Mouse (Mus musculus) 3134 (cell line): ENCODE measurements around the gene Efna2.
A peak's percentile ranks its signal among the peaks of the same experiment; 100 is the strongest.

ENCODE experiments used
- DNase-seq: peaks from one replicate; pipeline ENCODE4 v3.0.0-alpha.2; 2011; ENCODE audit warnings: low spot score; ENCODE audit not compliant: insufficient read length; ENCODE audit errors: extremely low read depth

Efna2 gene

DNA sequence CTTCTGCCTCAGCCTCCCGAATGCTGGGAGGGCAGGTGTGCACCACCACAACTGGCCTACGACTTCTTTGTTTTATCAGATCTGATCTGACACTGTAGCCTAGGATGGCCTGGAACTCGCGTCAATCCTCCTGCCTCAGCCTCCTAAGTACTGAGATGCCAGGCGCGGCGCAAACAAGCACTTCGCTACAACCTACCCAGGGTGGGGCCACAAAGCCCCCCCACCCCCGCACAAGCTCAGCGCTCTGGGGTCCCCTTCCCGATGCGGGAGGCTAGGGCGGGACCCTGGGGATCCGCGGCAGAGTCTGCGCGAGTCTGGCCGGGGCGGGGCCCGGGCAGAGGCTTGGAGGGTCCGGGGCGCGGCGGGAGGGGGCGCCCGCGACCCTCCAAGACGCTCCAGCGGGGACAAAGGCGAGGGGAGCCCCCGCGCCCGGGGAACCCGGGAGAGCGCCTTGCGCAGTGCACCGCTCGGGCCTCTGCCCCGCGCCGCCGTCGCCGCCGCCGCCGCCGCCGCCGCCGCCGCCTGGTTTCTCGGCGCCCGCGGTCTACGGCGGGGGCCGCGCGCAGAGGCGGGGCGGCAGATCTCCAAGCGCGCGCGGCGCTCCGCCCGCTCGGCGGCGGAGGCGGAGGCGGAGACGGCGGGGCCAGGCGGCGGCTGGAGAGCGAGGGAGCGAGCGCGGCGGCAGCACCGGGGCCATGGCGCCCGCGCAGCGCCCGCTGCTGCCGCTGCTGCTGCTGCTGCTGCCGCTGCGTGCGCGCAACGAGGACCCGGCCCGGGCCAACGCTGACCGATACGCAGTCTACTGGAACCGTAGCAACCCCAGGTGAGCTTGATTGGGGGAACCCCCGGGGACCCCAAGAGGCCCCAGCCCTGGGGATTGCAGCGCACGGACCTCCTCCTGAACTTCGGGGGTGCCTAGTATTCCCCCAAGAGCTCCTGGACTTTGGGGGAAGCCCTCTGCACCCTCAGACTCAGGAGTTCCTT lies at the start of gene Efna2:
Efna2 (plus strand) TSS at position 415 of the 984 bp plus-strand sequence.
- no peak for DNase-seq

DNA sequence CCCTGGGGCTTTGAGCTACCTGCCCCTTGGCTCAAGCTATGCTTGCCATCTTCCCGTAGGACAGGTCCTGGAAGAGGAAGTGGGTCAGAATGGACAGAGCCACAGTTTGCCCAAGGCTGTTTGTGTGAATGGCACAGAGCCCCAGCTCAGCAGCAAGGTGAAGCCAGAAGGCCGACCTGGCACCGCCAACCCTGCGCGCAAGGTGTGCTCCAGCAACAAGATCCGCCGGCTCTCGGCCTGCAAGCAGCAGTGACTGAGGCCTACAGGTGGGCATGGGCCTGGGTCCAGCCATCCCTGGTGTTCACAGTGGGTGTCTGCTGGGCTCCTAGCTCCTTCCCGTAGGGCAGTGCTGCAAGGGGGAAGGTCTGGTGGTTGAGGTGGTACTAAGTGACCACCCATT lies 49.4 kb upstream of the Efna2 start:
- DNase-seq, result no peak

DNA sequence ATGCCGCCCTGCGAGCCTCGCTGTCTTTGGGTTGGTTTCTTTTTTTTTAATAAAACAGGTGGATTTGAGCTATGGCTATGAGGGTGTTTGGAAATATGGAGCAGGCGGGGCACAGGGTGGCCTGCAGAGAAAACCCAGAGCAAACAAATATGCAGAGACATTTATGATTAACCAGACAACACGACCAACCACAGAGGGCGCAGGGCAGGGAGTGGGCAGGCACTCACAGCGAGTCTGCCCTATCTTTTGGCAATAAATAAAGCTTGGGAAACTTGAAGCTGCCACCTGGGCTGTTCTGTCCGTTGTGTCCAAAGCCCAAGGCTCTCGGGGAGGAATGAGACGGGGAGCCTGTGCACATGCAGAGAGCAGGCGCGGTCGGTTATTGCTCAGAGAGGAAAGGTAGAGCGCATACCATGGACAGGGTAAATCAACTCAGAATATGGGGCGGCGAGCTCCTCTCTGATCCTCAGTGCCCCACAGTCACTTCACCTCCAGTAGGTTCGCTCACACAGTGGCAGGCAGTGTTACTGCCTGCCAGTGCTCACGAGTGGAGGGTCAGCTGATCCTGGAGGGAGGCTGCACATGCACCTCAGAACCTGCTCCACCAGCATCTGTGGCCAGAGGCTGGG lies 48.8 kb upstream of the Efna2 start:
- no peak for DNase-seq

DNA sequence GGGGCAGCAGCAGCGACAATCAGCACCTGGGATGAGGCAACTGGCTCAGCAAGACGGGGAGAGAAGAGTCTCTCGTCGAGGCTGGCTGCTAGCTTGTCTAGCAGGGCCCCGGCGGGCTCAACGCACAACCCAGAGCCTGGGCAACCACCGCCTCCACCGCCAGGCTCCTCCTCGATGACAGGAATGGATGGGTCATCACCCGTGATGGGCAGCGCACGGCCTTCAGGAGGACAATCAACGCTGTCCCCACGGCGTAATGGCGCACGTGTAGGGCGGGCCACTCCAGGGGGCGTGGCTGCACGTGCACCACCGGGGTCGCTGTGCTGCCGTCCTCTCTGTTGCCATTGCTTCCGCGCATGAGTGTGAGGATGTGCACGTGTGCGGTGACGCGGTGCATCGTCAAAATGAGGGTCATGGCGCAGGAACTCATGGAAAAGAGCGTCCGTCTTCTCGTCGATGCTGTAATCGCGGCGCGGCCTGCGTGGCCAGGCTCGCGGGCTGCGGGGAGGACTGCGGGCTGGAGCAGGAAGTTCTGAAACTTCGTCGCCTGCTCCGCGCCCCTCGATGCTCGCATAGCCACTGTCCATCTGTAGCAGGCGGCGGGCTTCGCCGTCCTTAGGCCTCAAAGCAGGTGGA lies 47.8 kb upstream of the Efna2 start:
- no peak for DNase-seq

DNA sequence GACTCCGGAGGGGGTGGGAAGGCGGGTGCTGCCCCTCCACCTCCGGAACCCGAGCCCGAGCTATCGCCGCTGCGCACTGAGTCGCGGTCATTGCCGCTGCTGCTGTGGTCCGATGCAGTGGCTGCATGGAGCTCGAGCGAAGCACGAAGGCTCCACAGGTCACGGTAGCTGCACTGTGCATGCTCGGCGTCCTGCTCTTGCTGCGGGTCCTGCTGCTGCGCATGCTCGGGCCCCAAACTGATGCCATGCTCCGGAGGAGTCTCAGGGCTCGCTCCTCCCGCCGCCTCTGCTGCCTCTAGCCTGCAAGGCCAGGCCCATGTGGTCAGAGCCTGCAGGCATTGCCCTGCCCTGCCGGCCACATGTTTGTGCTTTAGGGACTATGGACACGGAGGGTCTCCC lies 47.3 kb upstream of the Efna2 start:
- no peak for DNase-seq

DNA sequence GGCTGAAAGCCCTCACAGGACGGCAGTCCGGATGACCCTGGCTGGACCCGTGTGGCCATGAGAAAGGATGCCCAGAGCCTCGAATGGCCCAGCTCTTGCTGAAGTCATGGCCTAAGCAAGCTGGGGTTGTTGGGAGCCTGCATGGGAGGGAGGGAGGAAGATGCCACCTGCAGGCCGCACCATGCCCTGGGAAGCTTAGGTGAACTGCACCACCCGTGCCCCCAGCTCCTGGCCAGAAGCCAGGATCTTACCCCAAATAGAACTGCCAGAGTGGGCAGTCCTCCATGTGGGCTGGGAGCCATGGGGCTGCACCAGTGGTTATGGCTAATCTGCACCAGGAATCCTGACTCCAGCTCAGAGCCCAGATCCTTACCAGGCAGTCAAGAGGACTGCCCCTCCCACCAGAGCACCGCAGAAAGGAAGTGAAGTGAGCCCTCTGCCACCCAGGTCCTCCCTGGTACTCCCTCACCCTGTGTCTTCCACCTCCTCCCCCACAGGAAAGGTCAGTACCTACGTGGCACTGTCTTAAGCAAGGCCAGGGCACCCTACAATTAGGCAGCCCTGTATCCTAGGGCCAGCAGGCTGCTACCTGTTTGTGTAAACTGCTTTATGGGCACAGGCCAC lies 45.9 kb upstream of the Efna2 start:
- DNase-seq, result no peak

DNA sequence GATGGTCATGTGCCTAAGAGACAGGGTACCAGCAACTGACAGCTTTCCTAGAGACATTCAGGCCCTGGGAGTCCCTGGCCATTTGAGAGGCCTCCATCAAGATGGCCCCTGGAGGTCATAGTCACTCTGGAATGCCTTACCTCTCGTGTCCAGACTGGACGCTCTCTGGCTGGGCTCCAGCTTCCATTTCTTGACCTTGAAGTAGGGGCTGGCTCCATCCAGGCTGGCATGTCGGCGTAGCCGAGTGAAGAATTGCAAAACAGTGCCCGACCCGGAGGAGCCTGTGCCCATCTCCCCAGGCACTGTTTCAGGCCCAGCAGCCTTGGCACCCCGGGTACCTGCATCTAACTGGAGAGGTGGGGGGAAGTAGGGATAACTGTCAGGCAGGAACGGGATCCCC lies 44.9 kb upstream of the Efna2 start:
- no peak for DNase-seq

DNA sequence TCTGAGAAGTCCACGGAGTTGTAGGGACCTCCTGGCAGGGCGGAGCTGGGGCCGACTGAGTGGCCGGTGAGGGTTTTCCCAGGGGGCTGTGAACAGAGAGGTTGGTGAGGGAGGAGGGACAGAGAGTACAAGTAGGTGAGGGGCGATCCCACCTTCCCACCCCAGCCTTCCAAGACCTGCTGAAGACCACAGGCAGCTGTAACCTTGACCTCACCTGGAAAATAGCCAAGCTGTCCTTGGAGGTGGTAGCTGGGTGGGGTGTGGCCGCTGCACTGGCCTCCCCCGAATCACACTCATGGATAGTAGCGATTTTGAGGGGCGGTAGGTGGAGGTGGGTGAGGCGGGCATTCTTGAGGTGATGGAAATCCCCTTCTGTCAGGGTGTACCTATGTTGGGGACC lies 44.1 kb upstream of the Efna2 start:
- DNase-seq, result no peak

DNA sequence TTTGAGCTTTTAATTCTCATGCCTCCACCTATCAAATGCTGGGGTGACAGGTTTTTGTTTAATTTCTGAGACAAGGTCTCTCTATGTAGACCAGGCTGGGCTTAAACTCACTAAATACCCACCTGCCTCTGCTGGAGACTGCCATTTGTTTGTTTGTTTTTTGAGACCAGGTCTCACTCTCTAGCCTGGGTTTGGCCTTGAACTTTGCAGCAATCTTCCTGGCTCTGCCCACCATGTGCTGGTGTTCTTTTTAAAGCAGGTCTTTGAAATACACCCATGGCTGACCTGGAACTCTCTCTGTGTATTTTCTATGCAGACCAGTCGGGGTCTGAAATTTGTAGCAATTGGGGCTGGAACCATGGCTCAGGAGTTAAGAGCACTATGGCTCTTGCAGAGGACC lies 43.6 kb upstream of the Efna2 start:
- DNase-seq, result no peak

DNA sequence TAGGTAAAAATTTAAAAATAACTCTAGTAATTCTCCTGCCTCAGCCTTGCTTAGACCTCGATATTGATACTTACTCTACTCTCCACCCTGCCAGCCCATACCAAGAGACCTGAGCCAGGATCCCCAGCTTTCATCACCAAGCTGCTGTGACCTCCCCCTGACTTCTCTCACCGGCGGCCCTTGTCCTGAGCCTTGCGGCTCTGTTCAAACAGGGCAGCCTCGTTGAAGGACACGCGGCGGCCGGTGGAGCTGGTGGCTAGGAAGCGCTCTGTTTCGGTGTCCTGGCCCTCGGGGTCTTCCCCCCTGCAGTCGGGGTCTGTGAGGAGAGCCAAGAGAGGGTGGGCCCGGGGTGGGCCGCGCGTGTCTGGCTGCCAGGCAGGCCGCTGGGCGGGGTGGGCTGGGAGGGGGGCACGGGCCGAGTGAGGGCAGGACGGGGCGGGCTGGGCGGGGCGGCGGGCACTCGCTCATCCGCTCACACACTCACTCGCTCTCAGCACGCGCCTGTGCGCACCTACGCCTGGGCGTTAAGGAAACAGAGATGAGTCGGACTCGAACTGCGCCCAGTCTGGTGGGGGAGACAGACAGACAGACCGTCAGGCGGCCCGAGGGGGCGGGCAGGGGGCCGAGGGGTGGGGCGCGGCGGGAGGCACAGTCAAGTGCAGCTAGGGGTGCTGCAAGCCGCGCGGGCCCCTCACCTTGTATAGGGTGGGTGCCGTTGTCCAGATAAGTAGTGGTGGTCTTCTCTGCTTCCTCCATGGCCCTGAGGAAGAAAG lies 42.9 kb upstream of the Efna2 start:
- no peak for DNase-seq

DNA sequence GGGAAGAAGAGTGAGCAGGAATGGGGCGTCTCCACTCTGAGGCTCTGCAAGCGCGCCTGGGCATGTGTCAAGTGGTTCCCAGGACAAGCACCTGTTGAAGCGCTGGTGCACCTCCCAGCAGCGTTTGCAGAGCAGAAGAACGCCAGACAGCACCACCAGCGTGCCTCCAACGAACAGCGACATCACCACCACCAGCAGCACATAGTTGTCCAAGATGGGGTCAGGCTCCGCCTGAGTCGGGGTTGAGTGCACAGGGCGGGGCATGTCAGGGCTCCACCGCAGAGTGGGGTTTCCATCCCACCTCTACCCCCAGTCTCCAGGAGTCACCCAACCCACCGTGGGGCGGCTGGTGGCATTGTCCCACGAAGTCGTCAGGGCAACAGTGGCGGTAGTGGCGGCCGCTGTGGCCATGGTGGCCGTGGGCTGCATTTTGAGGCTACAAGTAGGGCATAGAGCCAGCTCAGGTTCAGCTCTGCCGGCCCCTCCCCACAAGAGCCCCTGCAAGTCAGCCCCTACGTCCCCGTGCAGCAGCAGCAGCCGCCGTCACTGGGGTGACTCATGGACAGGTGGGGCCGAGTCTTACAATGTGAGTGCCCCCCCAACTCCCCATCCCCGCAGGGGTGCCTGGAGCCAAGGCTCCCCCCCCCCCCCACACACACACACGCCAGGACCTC lies 42.2 kb upstream of the Efna2 start:
- no peak for DNase-seq

DNA sequence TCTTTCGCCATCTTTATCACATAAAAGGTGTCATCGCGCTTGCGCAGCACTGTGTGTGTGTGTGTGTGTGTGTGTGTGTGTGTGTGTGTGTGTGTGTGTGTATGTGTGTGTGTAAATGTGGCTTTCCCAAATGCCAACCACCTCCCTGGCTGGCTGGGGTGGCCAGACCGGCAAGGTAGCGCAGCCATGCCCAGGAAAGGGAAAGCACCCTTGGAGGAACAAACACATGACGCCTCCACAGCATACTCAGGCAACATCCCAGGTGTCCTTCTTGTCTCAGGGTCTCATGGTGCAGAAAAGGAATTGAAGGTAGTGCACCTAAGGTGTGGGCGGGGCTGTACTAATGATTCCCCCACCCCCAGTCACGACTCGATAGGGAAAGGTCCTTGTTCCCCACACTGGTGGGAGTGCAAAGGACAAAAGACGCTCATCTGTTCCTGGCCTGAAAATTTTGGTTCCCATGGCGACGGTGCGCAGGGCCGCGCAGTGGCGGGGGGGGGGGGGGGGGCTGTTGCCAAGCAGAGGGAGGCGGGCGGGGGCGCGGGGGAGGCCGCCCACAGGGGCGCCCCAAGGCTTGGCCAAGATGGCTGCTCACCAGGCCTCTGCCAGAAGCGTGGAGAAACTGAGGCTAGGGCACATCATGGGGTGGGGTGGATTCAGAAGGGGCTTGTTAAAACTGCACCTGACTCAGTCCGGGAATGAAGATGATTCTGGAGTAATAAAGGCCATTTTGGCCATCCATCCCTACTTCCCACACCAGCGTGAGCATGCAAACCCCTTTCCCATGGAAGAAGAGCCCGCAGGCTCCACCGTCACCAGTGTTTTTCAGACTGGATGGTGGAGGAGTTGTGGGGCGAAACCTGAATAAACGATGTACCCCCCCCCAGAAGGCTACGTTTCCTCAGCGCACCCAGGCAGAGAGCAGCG lies 41.4 kb upstream of the Efna2 start:
- no peak for DNase-seq

DNA sequence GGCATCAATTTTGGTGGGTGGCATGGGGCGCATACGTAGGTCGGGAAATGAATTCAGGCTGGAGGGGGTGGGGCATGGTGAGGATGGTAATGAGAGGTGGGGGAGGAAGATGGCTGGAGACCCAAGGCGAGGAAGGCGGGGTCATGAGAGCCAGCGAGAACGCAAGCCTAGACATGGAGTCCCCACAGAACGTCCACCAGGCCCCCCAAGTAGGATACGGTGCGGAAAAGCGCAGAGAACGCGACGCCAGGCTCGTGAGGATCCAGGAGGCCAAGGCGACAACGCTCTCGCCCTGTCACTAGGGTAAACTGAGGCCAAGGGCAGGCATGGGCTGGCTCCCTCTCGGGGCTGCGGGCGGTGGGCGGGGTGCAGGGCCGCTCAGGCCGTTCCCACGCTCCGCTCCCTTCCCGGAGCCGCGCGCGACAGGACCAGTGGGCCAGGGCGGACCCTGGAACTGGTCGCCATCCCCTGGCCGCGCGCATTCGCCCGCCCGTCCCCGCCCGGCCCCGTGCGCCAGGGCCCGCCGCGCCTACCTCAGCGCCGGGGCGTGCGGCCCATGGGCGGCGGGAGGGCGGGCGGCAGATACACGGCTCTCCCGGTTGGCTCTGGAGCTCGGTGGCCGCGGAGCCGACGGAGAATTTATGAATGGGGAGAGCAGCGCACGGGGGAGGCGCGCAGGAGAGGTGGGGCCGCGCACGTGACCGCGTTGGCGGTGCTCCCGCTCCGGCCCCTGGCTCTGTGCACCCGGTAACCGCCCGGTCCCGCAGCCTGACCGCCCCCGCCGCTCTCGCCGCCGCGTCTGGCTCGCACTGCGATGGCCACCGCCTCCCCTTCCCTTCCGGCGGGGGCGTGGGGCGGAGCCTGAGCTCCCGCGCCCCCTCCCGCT lies 40.5 kb upstream of the Efna2 start, which contains the start of gene Atp5d:
Atp5d (plus strand) TSS at position 80 of the 886 bp plus-strand sequence.
- DNase-seq, result no peak

DNA sequence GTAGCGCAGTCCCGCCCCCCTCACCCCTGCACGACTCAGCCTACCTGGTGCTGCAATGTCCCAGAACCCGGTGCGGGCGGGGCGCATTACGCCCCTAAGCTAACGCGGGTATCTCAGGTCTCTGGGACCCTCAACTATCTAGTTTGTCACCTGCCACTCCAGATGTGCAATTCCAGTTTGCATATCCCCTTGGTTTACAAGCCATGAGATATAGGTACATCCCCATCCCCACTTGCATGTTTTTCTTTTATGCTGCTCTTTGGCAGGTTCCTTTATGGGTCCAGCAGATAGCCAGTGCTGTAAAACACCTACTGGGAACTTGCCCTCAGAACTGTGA lies 39.9 kb upstream of the Efna2 start:
- no peak for DNase-seq

DNA sequence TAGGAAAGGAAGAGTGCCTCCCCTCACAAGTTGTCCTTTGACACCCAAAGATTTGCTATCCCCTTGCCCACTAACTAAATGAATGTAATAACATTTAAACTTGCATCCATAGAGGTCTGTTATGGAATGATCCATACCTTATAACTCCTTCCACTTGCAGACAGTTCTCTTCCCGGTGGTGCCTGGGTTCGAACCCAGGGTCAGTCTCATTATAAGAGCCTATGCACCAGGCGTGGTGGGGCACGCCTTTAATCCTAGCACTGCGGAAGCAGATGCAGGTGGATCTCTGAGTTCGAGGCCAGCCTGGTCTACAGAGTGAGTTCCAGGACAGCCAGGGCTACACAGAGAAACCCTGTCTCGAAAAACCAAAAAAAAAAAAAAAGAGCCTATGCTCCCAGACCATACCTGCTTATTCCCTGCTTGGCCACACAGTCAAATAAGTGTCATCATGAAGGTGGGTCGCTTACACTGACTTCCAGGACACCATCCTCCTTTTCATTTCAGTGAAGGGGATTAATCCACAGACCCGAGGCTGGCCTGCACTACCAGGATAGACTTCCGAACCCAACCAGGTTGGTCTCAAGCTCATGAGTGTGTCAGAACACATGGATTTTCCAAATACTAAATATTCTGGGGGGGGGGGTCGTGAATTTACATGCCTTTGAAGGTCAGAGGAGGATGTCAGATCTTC lies 39.2 kb upstream of the Efna2 start:
- no peak for DNase-seq

DNA sequence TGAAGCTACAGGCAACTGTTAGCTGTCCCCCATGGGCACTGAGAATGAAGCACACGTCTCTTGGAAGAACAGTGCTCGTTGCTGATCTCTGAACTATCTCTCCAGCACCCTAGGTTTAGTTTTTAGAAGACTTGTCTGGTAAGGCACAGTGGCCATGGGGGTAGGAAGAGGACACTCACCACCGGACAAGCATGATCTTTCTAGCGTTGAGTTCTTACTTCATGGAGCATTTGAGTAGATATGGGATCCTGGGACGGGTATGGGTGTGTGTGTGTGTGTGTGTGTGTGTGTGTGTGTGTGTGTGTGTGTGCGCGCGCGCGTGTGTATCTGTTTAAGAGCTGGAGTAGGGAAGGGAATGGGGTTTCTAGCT lies 38.6 kb upstream of the Efna2 start, which contains the start of gene Cbarp:
Cbarp (minus strand) TSS at position 170 of the 370 bp plus-strand sequence.
- DNase-seq, result no peak

DNA sequence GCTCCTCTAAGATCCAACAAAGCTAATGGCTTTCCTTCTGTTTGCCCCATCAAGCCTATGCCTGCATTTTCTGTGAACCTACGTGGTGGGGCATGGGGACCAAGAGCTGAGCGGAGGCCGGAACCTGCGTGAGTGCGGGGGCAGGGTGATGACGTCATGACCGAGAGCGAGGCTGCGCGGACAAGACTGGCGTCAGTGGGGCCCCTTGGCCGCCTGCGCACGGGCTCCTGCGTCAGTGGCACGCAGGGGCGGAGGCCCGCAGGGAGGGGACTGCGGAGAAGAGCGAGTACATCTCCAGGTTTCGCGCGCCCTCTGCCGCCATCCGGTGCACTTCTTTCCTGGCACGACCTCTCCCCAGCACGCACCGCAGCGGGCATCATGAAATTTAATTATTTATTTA lies 38.0 kb upstream of the Efna2 start:
- peak; percentile 98 for DNase-seq
